ENCODE assay signal across 9 mouse cellular contexts in the genomic region with DNA sequence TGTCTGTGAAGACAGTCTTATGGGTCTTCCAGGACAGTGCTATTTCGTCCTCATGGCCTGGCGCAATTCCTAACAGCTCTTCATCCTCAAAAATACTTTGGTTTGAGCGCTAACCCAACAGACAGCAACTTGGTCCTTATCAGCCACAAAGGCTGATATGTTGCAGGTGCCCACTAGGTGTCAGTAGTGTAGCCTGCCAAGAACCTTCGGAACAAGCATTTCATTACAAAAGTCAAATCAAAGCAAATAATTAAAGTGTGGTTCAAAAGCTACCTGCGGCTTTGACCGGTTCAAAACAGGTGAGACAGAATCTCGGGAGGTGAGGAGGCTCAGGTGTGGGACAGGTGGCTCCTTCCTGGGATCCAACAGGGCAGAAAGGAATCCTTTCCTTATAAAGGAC. TPM values are rescaled to one million over a fixed set of nuclear protein-coding genes. Genes with fewer than 3 reads are reported as not detected.
DNase-seq lines count a peak whose midpoint lies in the region; ATAC-seq lines count a peak whose summit lies in the region.
"Had no signal": no experiment of that assay in that cellular context is flagged by ENCODE, and none has a peak within 500 bp of the region (broad histone marks: within the 10 kb centered on the region; RNA-seq: fewer than 3 reads in every experiment).

A gene (plus strand): TSS at position 298 of the 400 bp plus-strand sequence.

- ATAC-seq in forebrain, embryonic 12.5 days (ENCODE audit: low FRiP score): no peak
- ATAC-seq in midbrain, embryonic 13.5 days: no peak

- H3K27me3 ChIP-seq in forebrain, embryonic 10.5 days (ENCODE audit: poor library complexity, severe bottlenecking): peaks cover 8% of the 10 kb centered on the region; the same call in 1 of the 2 replicates
- no peaks in the 10 kb centered on the region for H3K27me3 ChIP-seq in forebrain, embryonic 12.5 days
- H3K27me3 ChIP-seq in midbrain, embryonic 13.5 days: no peaks in the 10 kb centered on the region

- no peak within 1 kb of the TSS for H3K4me3 ChIP-seq in forebrain, embryonic 10.5 days
- H3K4me3 ChIP-seq in forebrain, embryonic 12.5 days (replicated peaks): no peak within 1 kb of the TSS
- no peak within 1 kb of the TSS for H3K4me3 ChIP-seq in midbrain, embryonic 13.5 days (replicated peaks)
- H3K4me3 ChIP-seq: megakaryocyte, embryonic 14.5 days had no signal

- DNase-seq in forebrain, embryonic 10.5 days (ENCODE audit: extremely low spot score, low spot score): peak; percentile 37
- DNase-seq in ES-CJ7 (ENCODE audit: low read depth, low spot score): peak; percentile 59
- peak; percentile 72 for DNase-seq in embryo, embryonic 10 days (ENCODE audit: low spot score)
- DNase-seq in heart, postnatal 14 days: peak; percentile 10 to 52
- peak; percentile 43 to 62 for DNase-seq in layer of hippocampus, postnatal 10 days (ENCODE audit: low spot score in 2 of 2)
- DNase-seq in thymus, postnatal 0 days (ENCODE audit: low spot score): peak; percentile 32

- intact Hi-C loops in heart, postnatal 14 days (cut with DNase I): loop anchor here (2.0 to 5.0 kb wide), 2 partner anchors 78 to 189 kb away; no protein-coding TSS in a partner anchor

- H3K4me1 ChIP-seq in forebrain, embryonic 10.5 days: no peaks in the 10 kb centered on the region
- H3K4me1 ChIP-seq in forebrain, embryonic 12.5 days: no peaks in the 10 kb centered on the region
- H3K4me1 ChIP-seq in midbrain, embryonic 13.5 days (replicated peaks): no peaks in the 10 kb centered on the region
- H3K4me1 ChIP-seq: megakaryocyte, embryonic 14.5 days had no signal

- WGBS in forebrain, embryonic 10.5 days: 19% methylated on average over 7 of the region's 7 CpGs
- WGBS in forebrain, embryonic 12.5 days: 16% methylated on average over 7 of the region's 7 CpGs
- 14% methylated on average over 7 of the region's 7 CpGs for WGBS in midbrain, embryonic 13.5 days

- H3K9ac ChIP-seq in forebrain, embryonic 12.5 days: no peak within 1 kb of the TSS
- H3K9ac ChIP-seq in midbrain, embryonic 13.5 days (replicated peaks): no peak within 1 kb of the TSS

- no peaks in the 10 kb centered on the region for H3K9me3 ChIP-seq in forebrain, embryonic 10.5 days
- no peaks in the 10 kb centered on the region for H3K9me3 ChIP-seq in forebrain, embryonic 12.5 days
- no peaks in the 10 kb centered on the region for H3K9me3 ChIP-seq in midbrain, embryonic 13.5 days
- H3K9me3 ChIP-seq: megakaryocyte, embryonic 14.5 days had no signal

- H3K4me2 ChIP-seq in forebrain, embryonic 12.5 days: no peak within 1 kb of the TSS
- peak within 1 kb of the TSS; percentile 32; the same call in 1 of the 2 replicates for H3K4me2 ChIP-seq in midbrain, embryonic 13.5 days (replicated peaks)

- H3K27ac ChIP-seq in forebrain, embryonic 10.5 days: no peak within 1 kb of the TSS
- H3K27ac ChIP-seq in forebrain, embryonic 12.5 days: no peak within 1 kb of the TSS
- H3K27ac ChIP-seq in midbrain, embryonic 13.5 days: no peak within 1 kb of the TSS

- H3K36me3 ChIP-seq in forebrain, embryonic 10.5 days (replicated peaks): no peaks in the 10 kb centered on the region
- no peaks in the 10 kb centered on the region for H3K36me3 ChIP-seq in forebrain, embryonic 12.5 days (replicated peaks)
- H3K36me3 ChIP-seq in midbrain, embryonic 13.5 days: no peaks in the 10 kb centered on the region

RNA-seq across cellular contexts. Expression of the gene that starts here (rescaled TPM):
- not detected in 2 replicates for polyA plus RNA-seq in forebrain, embryonic 10.5 days (2016; fragmentation: Nextera tagmentation; extraction: Ambion mirVana)
- not detected in 2 replicates for polyA plus RNA-seq in forebrain, embryonic 12.5 days (2016; fragmentation: Nextera tagmentation; extraction: Ambion mirVana)
- total RNA-seq in heart, postnatal 14 days (2021): under 1 TPM; 0.05 to 0.14 TPM
- total RNA-seq in layer of hippocampus, postnatal 10 days (2021): 10 to 100 TPM in 1 of 2 experiments, 1 to 10 TPM in 1; 6.2 to 11.4 TPM
- polyA plus RNA-seq in midbrain, embryonic 13.5 days (2015; fragmentation: Nextera tagmentation; extraction: Ambion mirVana): not detected in 2 replicates
- polyA plus RNA-seq in thymus, postnatal 0 days (2015; fragmentation: Nextera tagmentation; extraction: Ambion mirVana): 0.17 and 0.25 TPM in 2 replicates

Comparison
In these comparisons a context has a peak if more than half of its experiments do, and no peak if none do; other contexts are left out.
1. RNA of the gene that starts here (total RNA-seq): 6.2 to 11.4 TPM in layer of hippocampus, postnatal 10 days; 0.05 to 0.14 TPM in heart, postnatal 14 days; every median in the first group is over 4 times any median in the second.
2. Peak in DNase-seq in forebrain, embryonic 10.5 days; RNA of the gene not detected or under 1 TPM.
3. Peak in DNase-seq in heart, postnatal 14 days; RNA of the gene not detected or under 1 TPM.
4. Peak in DNase-seq in thymus, postnatal 0 days; RNA of the gene not detected or under 1 TPM.
5. Peak in every context shown above with its lines, with median percentiles within 50 percentile points of each other: DNase-seq.